Mouse (Mus musculus): ENCODE measurements at regions not wholly inside any gene's neighbourhood (a gene's known extent, or its start where the extent isn't known, plus 50 kb on each side); places are given as distances from the start of the nearest gene placed in this dataset.

DNA sequence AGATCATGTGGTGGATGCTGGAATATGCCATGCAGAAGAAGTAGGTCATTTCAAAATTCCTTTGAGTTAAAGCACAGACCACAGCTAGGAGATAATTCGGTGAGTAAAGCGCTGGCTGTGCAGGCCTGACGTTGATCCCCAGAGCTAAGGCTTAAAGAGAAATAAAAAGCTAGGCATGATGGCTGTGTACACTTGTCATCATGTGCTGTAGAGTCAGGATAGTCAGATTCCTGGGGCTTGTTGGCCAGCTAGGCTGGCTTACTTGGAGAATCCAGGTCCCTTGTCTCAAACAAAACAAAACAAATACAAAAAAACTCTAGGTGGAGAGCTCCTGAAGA lies 70.7 kb downstream of the Dact1 start:
- TF ChIP-seq GATA1 (IDR thresholded peaks at IDR 0.05; ENCODE audit: borderline replicate concordance, low read length) (no peak), FLI1 (IDR thresholded peaks at IDR 0.05; ENCODE audit: low read length) (no peak)
